Mouse (Mus musculus) erythroblast, embryonic 14.5 days (primary cell): ENCODE measurements around the gene Zc3h18.

ENCODE experiments used
- GATA1 ChIP-seq: IDR thresholded peaks from 2 replicates; pipeline ENCODE4 v1.6.1; 2012; ENCODE audit warnings: low read length, inconsistent platforms, mixed read lengths
- TAL1 ChIP-seq: IDR thresholded peaks from 3 replicates; pipeline ENCODE4 v1.6.1; 2012; ENCODE audit warnings: low read length, inconsistent platforms, mixed read lengths

DNA sequence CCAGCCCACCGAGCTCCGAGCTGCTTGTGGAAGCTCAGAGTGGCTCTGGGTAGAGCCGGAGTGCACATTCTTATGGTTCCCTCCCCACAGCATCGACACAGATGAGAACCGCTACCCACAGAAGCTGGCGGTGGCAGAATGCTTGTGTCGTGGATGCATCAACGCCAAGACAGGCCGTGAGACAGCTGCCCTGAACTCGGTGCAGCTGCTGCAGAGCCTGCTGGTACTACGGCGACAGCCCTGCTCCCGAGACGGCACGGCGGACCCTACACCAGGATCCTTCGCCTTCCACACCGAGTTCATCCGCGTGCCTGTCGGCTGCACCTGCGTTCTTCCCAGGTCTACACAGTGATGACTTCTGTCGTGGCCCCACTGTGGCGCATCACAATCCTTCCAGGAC, 46.8 kb downstream of the Zc3h18 start:
- TF ChIP-seq GATA1 (no peak), TAL1 (no peak)
